Mouse (Mus musculus) hindbrain, postnatal 0 days (tissue): Measurements from ENCODE around the gene Meis1. TPM values are rescaled to one million over a fixed set of nuclear protein-coding genes. Genes with fewer than 3 reads are reported as not detected.

ENCODE experiments used
- ATAC-seq: fragments of 200-750 bp; cut with Nextera tagmentation; 2 replicates; pipeline ENCODE4 v1.8.0; 2017; ENCODE audit warnings: mild to moderate bottlenecking, moderate TSS enrichment, moderate library complexity
- DNase-seq: peaks from one replicate; pipeline ENCODE4 v3.0.0-alpha.2; 2015; ENCODE audit warnings: low spot score
- H3K27ac ChIP-seq: fragments of 300-500 bp; sonication (generic); 2 replicates; pipeline ENCODE4 v1.5.1; 2014; ENCODE audit warnings: mild to moderate bottlenecking
- H3K27me3 ChIP-seq: fragments of 300-500 bp; sonication (generic); 2 replicates; pipeline ENCODE4 v1.6.1; 2014; ENCODE audit warnings: low read length, mixed read lengths; ENCODE audit not compliant: insufficient read depth
- H3K36me3 ChIP-seq: fragments of 300-500 bp; sonication (generic); 2 replicates; pipeline ENCODE4 v1.6.1; 2014; ENCODE audit warnings: low read length, mixed read lengths; ENCODE audit not compliant: insufficient read depth
- H3K4me1 ChIP-seq: fragments of 300-500 bp; sonication (generic); 2 replicates; pipeline ENCODE4 v1.6.1; 2014; ENCODE audit warnings: antibody characterized with exemption, low read length, mixed read lengths; ENCODE audit not compliant: insufficient read depth
- H3K4me2 ChIP-seq: fragments of 300-500 bp; sonication (generic); 2 replicates; pipeline ENCODE4 v1.6.1; 2014; ENCODE audit warnings: low read depth, mild to moderate bottlenecking, low read length, moderate library complexity, mixed read lengths
- H3K4me3 ChIP-seq: fragments of 300-500 bp; sonication (generic); 2 replicates; pipeline ENCODE4 v1.5.1; 2014; ENCODE audit warnings: low read length
- H3K9ac ChIP-seq: fragments of 300-500 bp; sonication (generic); replicated peaks from 2 replicates; pipeline ENCODE4 v1.6.1; 2014; ENCODE audit warnings: mild to moderate bottlenecking, low read length, moderate library complexity, mixed read lengths
- H3K9me3 ChIP-seq: fragments of 300-500 bp; sonication (generic); 2 replicates; pipeline ENCODE4 v1.6.1; 2016; ENCODE audit warnings: low read length, mixed read lengths
- CTCF ChIP-seq: IDR thresholded peaks from 2 replicates; pipeline ENCODE4 v1.5.1; 2016; ENCODE audit warnings: antibody characterized with exemption, control low read depth, low read depth
- WGBS: fragments of 180-500 bp; shearing (Covaris S2); extraction: QIAGEN DNeasy Blood & Tissue Kit; methylation state at CpG from one replicate; pipeline ENCODE4 v1.1.7; 2014; 5-methylcytosine and 5-hydroxymethylcytosine counted together
- polyA plus RNA-seq: library from polyadenylated mRNA; unstranded; fragments of >200 nt; fragmentation: Nextera tagmentation; extraction: Ambion mirVana; gene quantifications from 2 replicates; pipeline ENCODE4 v1.2.1, GENCODE M21; 2015
- total RNA-seq: library from RNA; depleted of rRNA; stranded (reverse); fragments of >200 nt; gene quantifications from 2 replicates; pipeline ENCODE4 v1.2.3, GENCODE M21; 2014

The Meis1 gene
- total and polyA plus RNA-seq, 2 experiments from 2014 or later: 99.4 to 112 TPM

DNA sequence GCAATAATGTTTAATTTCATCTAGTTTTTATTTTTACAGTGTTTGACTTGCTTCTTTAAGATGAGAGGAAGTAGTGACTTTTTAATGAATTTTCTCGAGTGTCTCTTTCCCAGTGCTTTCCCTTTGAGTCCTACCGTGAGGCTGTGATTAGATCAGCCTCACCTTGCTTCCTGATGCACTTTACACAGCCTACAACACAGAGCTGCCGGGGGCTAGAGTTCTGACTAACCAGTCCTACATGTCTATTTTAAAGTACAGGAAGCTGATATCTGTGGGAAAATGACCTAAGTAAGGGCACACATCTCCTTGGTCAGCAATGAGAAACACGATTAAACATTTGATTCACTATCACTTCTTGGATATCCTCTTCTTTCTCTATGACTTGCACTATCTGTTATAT is 119.9 kb downstream of the Meis1 start:
- 57% methylated on average over 4 of the region's 4 CpGs for WGBS

DNA sequence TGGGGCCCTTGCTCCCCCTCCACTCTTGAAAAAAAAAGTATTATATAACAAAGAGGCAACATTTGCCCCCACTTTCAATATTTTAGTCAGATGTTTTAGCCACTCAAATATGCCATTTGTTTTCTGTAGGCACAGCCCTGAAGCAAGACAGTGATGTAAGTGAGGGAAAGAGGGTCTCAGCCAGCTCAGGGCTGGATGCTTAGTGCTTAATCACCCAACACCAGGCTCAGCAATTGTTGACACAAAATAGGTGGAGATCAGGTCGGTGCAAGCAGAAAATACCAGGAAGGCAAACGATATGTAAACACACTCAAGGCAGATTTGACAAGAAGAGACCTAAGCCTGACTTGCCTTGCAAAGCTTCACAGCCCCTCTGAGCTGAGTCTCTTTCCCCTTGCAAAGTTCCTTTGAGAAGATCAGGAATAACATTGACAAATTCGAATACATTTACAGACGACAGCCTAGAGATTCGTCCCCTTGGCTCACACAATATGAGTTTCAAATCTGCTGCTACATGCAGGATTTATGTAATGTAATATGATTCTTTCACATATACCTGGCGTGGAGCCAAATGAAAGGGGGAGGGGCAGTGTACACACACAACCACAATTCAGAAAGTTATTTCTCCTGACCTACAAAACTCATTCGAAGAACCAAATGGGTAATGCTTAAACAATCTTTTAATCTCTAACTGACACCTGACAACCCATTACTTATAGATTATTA is 120.7 kb downstream of the Meis1 start:
- no peaks in the 10 kb centered on the region for H3K4me1 ChIP-seq
- H3K4me3 ChIP-seq: no peak overlapping the region
- no peaks in the 10 kb centered on the region for H3K27me3 ChIP-seq
- ATAC-seq (no peak), DNase-seq (no peak)
- WGBS: 37% methylated on average over 7 of the region's 7 CpGs
- H3K27ac ChIP-seq: no peak overlapping the region
- H3K36me3 ChIP-seq: no peaks in the 10 kb centered on the region
- no peak for TF ChIP-seq CTCF
- no peak overlapping the region for H3K9ac ChIP-seq
- H3K4me2 ChIP-seq: no peak overlapping the region
- H3K9me3 ChIP-seq: no peaks in the 10 kb centered on the region

More for the DNA sequence above, 119.9 kb downstream of the Meis1 start:
- ATAC-seq (no peak), DNase-seq (no peak)
- H3K27ac ChIP-seq: no peak overlapping the region
- TF ChIP-seq CTCF: no peak
- H3K9ac ChIP-seq: no peak overlapping the region
- H3K9me3 ChIP-seq: no peaks in the 10 kb centered on the region
- H3K27me3 ChIP-seq: no peaks in the 10 kb centered on the region
- H3K4me1 ChIP-seq: no peaks in the 10 kb centered on the region
- no peak overlapping the region for H3K4me2 ChIP-seq
- no peaks in the 10 kb centered on the region for H3K36me3 ChIP-seq
- no peak overlapping the region for H3K4me3 ChIP-seq

DNA sequence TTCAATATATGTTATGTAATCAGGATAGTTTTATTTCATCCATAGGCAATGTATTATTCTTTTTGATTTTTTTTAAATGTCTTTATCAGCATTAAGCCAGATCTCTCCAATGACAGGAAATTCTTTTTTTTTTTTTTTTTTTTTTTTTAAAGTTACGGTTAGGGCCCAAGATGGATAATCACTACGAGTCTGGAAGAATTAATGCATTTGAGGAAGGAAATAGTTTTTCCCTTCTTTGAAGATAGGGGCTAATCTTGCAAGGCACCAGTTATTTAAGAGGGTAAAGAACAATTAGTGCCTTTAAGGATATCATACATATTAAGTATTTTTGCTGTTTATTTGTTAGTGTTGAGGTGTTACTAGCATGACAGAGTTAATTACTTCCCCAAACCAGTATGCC is 121.5 kb downstream of the Meis1 start:
- Histone ChIP-seq H3K27ac (no peak overlapping the region), H3K4me1 (no peaks in the 10 kb centered on the region), H3K27me3 (no peaks in the 10 kb centered on the region), H3K9ac (no peak overlapping the region), H3K4me2 (no peak overlapping the region), H3K4me3 (no peak overlapping the region), H3K36me3 (no peaks in the 10 kb centered on the region), H3K9me3 (no peaks in the 10 kb centered on the region)
- DNase-seq: no peak
- no peak for TF ChIP-seq CTCF
- 80% methylated on average over 2 of the region's 2 CpGs for WGBS
- no peak for ATAC-seq

DNA sequence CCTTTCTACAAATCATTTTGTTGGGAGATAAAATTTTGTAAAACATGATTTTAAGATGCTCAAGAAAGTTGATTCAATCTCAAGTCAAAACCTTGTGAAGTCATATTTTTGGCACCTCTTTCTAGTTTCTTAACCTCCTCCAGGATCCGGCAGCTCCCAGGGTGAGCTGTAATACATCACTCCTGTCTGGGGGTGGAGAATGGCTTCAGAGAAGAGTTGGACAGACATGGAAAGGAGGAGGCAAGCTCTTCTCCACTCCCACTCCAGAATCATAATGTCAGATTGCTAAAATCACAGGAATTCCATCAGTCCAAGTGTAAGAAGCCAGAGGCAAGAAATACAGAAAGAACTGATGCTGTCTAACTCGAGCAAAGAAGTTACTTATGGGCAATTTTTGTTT is 126.3 kb downstream of the Meis1 start:
- H3K4me3 ChIP-seq: no peak overlapping the region
- no peak overlapping the region for H3K4me2 ChIP-seq
- no peak overlapping the region for H3K9ac ChIP-seq
- no peak for TF ChIP-seq CTCF
- no peak for ATAC-seq
- H3K36me3 ChIP-seq: no peaks in the 10 kb centered on the region
- no peak overlapping the region for H3K27ac ChIP-seq
- no peaks in the 10 kb centered on the region for H3K4me1 ChIP-seq
- WGBS: 57% methylated on average over 2 of the region's 2 CpGs
- no peak for DNase-seq
- H3K9me3 ChIP-seq: no peaks in the 10 kb centered on the region
- H3K27me3 ChIP-seq: no peaks in the 10 kb centered on the region

DNA sequence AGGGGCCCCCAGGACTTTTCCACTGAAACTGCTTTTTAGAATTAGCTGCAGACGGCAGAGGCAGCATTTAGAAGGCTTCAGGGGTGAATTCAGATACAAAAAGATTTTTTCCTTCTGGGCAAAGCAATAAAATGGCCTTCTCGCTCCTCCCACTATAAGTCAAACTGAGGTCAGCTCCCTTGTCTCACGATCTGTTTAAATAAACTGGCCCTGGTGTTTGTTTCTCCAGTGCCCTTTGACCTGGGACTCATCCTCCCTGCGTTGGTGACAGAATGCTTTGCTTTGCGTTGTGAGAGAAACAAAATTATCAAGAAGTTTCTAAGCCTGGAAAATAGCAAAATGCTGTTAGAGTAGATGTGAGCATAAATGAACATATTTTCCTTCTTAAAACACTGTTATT is 129.6 kb downstream of the Meis1 start:
- no peaks in the 10 kb centered on the region for H3K9me3 ChIP-seq
- H3K4me1 ChIP-seq: peaks cover 7% of the 10 kb centered on the region; the same call in 1 of the 2 replicates
- no peak overlapping the region for H3K4me2 ChIP-seq
- ATAC-seq (no peak), DNase-seq (no peak)
- no peaks in the 10 kb centered on the region for H3K36me3 ChIP-seq
- no peaks in the 10 kb centered on the region for H3K27me3 ChIP-seq
- TF ChIP-seq CTCF: no peak
- 36% methylated on average over 5 of the region's 5 CpGs for WGBS
- H3K4me3 ChIP-seq: no peak overlapping the region
- no peak overlapping the region for H3K9ac ChIP-seq
- no peak overlapping the region for H3K27ac ChIP-seq

DNA sequence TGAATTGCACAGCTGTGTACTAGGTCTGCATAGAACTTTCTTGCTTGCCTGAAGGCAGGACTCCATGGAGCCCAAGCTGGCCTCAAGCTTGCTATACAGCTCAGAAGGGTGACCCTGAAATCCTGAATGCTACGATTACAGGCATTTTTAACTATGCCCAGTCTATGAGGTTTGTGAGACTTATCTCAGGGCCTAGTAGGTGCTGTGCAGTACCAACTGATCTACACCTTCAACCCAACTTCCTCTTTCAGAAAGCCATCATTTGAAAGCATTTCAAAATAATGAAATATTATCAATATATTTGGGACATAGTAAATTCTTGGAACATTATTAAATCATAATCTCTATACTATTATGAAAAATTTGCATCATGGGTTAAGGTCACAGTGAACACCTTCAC is 130.1 kb downstream of the Meis1 start:
- Histone ChIP-seq H3K9me3 (no peaks in the 10 kb centered on the region), H3K4me1 (peaks cover 7% of the 10 kb centered on the region; the same call in 1 of the 2 replicates), H3K9ac (no peak overlapping the region), H3K4me3 (no peak overlapping the region), H3K27me3 (no peaks in the 10 kb centered on the region), H3K36me3 (no peaks in the 10 kb centered on the region), H3K27ac (no peak overlapping the region), H3K4me2 (no peak overlapping the region)
- no peak for ATAC-seq
- DNase-seq: no peak
- WGBS: 78% methylated on average over 1 of the region's 1 CpGs
- no peak for TF ChIP-seq CTCF

DNA sequence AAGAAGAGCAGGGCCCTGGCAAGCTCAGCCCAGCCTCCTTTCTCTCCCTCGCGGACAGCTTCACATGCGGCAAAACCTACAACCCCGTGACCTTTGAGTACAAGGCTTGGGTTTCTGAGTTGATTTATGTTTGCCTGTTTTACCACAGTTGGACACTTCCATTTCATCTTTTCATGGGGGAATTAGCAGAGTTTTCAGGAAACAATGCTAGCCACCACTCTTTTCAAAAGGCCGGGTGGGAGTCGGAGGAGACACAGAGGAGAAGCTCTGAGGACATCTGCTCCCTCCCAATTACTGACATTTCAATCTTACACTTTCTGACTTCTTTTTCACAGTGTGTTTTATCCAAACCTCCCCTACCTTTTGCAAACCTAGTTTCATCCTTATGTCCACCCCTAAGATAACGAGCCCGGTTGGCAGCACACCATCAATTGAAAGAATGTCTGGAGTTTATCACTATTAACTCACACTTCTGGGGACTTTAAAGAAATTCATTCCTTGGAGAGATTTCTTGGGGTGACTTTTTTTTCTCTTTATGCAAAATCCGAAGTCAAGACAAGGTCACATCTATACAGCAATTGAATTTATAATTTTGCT is 133.0 kb downstream of the Meis1 start:
- ATAC-seq (no peak), DNase-seq (no peak)
- no peak overlapping the region for H3K27ac ChIP-seq
- no peak overlapping the region for H3K4me3 ChIP-seq
- H3K4me1 ChIP-seq: peaks cover 7% of the 10 kb centered on the region
- no peaks in the 10 kb centered on the region; the same call in 1 of the 2 replicates for H3K36me3 ChIP-seq
- 22% methylated on average over 9 of the region's 9 CpGs for WGBS
- H3K9ac ChIP-seq: no peak overlapping the region
- H3K27me3 ChIP-seq: no peaks in the 10 kb centered on the region
- no peak for TF ChIP-seq CTCF
- no peaks in the 10 kb centered on the region for H3K9me3 ChIP-seq
- no peak overlapping the region for H3K4me2 ChIP-seq
